Mouse (Mus musculus): ENCODE measurements around the gene Abca13.

DNA sequence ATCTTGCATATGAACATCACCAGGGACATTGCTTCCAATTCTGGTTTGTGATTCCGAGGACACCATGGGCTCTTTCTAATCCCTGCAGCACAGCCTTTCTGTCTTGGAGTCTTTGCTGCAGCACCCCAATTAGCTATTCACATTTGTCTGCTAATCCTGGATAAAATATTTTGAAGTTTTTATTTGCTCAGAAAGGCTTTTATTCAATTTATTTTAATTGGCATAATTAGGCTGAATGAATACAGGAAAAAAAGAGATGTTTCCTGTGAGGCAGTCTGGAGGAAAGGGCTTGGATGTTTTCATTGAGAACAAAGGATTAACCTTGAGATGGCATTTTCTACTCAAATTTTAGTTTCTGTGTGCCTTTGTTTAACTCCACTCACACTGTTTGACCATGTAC lies 428.2 kb downstream of the Abca13 start:
- TF ChIP-seq POLR2A (IDR thresholded peaks at IDR 0.05; ENCODE audit: extremely low read depth, insufficient read depth, low read length): no peak
- TF ChIP-seq CTCF (IDR thresholded peaks at IDR 0.05; ENCODE audit: low read depth, low read length): no peak
